Mouse (Mus musculus) macrophage (primary cell): ENCODE results near the gene H2-M1. TPM values are rescaled to one million over a fixed set of nuclear protein-coding genes. Genes with fewer than 3 reads are reported as not detected.

Experiments
- H3K27ac ChIP-seq: fragments of 350-480 bp; formaldehyde crosslinking; 2 replicates; pipeline ENCODE4 v1.9.0; 2021
- H3K36me3 ChIP-seq: fragments of 350-480 bp; formaldehyde crosslinking; 2 replicates; pipeline ENCODE4 v1.9.0; 2021; ENCODE audit errors: inconsistent target
- H3K4me3 ChIP-seq: fragments of 350-480 bp; formaldehyde crosslinking; 2 replicates; pipeline ENCODE4 v1.9.0; 2021; ENCODE audit errors: inconsistent target
- H3K79me2 ChIP-seq: fragments of 350-480 bp; formaldehyde crosslinking; 2 replicates; pipeline ENCODE4 v1.9.0; 2021; ENCODE audit errors: inconsistent target
- WGBS: methylation state at CpG from one replicate; pipeline ENCODE4 v1.1.7; 2026; ENCODE audit warnings: inconsistent platforms; ENCODE audit not compliant: missing documents; 5-methylcytosine and 5-hydroxymethylcytosine counted together
- polyA plus RNA-seq: library from polyadenylated mRNA; stranded (reverse); fragments of 250-400 nt; gene quantifications from 3 replicates; pipeline ENCODE4 v1.2.4, GENCODE M21; 2018; ENCODE audit warnings: inconsistent platforms
- total RNA-seq, 78 experiments: library from RNA; depleted of rRNA; stranded (reverse); fragments of 250-400 nt; gene quantifications; 1 replicate in 9 of 78; 2 replicates in 24 of 78; 3 replicates in 43 of 78; 4 replicates in 2 of 78; pipeline ENCODE4 v1.2.4; 2018; ENCODE audit warnings: inconsistent platforms in 56 of 78

Gene H2-M1
- total RNA-seq (2018; cell fraction: chromatin; rRNA removed), result not detected
- total RNA-seq (2018; cell fraction: cytosol; rRNA removed), result not detected
- total RNA-seq (2018; cell fraction: nucleus; rRNA removed), result not detected
- polyA plus RNA-seq, result not detected in 3 replicates

- WGBS, result 76% methylated on average over 3 of the region's 3 CpGs
- Histone ChIP-seq H3K36me3 (no peaks in the 10 kb centered on the region), H3K79me2 (no peaks in the 10 kb centered on the region), H3K4me3 (no peak within 1 kb of the TSS), H3K27ac (no peak within 1 kb of the TSS)
Measured at GRCm38 (mm10) chr17:36672119-36672518, at the start of gene H2-M1. H2-M1 (minus strand) TSS chr17:36672219.

- 0% methylated on average over 2 of the region's 2 CpGs for WGBS
- H3K79me2 ChIP-seq, result no peaks in the 10 kb centered on the region
- H3K36me3 ChIP-seq, result no peaks in the 10 kb centered on the region
Measured at GRCm38 (mm10) chr17:36697693-36698092, 25.7 kb upstream of the H2-M1 start.

GRCm38 (mm10) chr17:36642566-36642965 is 29.5 kb downstream of the H2-M1 start, which contains the start of gene H2-M9:
H2-M9 (minus strand) TSS chr17:36642666.
- 88% methylated on average over 3 of the region's 3 CpGs for WGBS
- H3K27ac ChIP-seq, result no peak within 1 kb of the TSS
- no peaks in the 10 kb centered on the region for H3K36me3 ChIP-seq
- no peak within 1 kb of the TSS for H3K4me3 ChIP-seq
- H3K79me2 ChIP-seq, result no peaks in the 10 kb centered on the region

More at GRCm38 (mm10) chr17:36697693-36698092, 25.7 kb upstream of the H2-M1 start:
- Histone ChIP-seq H3K27ac (no peak overlapping the region), H3K4me3 (no peak overlapping the region)

Other genes with a start within 250 kb of the H2-M1 start
- gene H2-M10.4, start 209.9 kb downstream of the H2-M1 start, polyA plus RNA-seq, result not detected in 3 replicates
- not detected in 3 replicates for gene H2-M11, start 125.1 kb downstream of the H2-M1 start, polyA plus RNA-seq
- not detected in 3 replicates for gene H2-M9, start 29.6 kb downstream of the H2-M1 start, polyA plus RNA-seq
- not detected in 3 replicates for gene H2-M10.5, start 100.7 kb upstream of the H2-M1 start, polyA plus RNA-seq
- not detected in 3 replicates for gene H2-M10.6, start 140.0 kb upstream of the H2-M1 start, polyA plus RNA-seq
- 38.3 to 72.2 TPM (median 56.6 TPM) in 3 replicates for gene Trim26, start 164.9 kb upstream of the H2-M1 start, polyA plus RNA-seq
- not detected in 3 replicates for gene Trim15, start 195.0 kb upstream of the H2-M1 start, polyA plus RNA-seq
- not detected in 3 replicates for gene Trim10, start 197.4 kb upstream of the H2-M1 start, polyA plus RNA-seq
- not detected in 3 replicates for gene Trim40, start 217.9 kb upstream of the H2-M1 start, polyA plus RNA-seq
- not detected in 3 replicates for gene Trim31, start 225.9 kb upstream of the H2-M1 start, polyA plus RNA-seq